Mouse (Mus musculus) lung, embryonic 15.5 days (tissue): ENCODE measurements at regions not wholly inside any gene's neighbourhood (a gene's known extent, or its start where the extent isn't known, plus 50 kb on each side); places are given as distances from the start of the nearest gene placed in this dataset.

Experiments
- ATAC-seq: fragments of 200-750 bp; cut with Nextera tagmentation; 2 replicates; pipeline ENCODE4 v1.8.0; 2017; ENCODE audit warnings: moderate number of reproducible peaks, borderline replicate concordance; ENCODE audit not compliant: low FRiP score, low TSS enrichment; ENCODE audit errors: extremely low read depth
- H3K27ac ChIP-seq: fragments of 300-500 bp; sonication (generic); 2 replicates; pipeline ENCODE4 v1.5.1; 2015; ENCODE audit warnings: moderate library complexity, mild to moderate bottlenecking, inconsistent platforms
- H3K27me3 ChIP-seq: fragments of 300-500 bp; sonication (generic); 2 replicates; pipeline ENCODE4 v1.6.1; 2015; ENCODE audit warnings: inconsistent platforms
- H3K36me3 ChIP-seq: fragments of 300-500 bp; sonication (generic); 2 replicates; pipeline ENCODE4 v1.6.1; 2015; ENCODE audit warnings: inconsistent platforms
- H3K4me1 ChIP-seq: fragments of 300-500 bp; sonication (generic); 2 replicates; pipeline ENCODE4 v1.6.1; 2015; ENCODE audit warnings: inconsistent platforms
- H3K4me2 ChIP-seq: fragments of 300-500 bp; sonication (generic); 2 replicates; pipeline ENCODE4 v1.6.1; 2015; ENCODE audit warnings: inconsistent platforms, mild to moderate bottlenecking, moderate library complexity
- H3K4me3 ChIP-seq: fragments of 300-500 bp; sonication (generic); 2 replicates; pipeline ENCODE4 v1.5.1; 2015; ENCODE audit warnings: mild to moderate bottlenecking, inconsistent platforms
- H3K9ac ChIP-seq: fragments of 300-500 bp; sonication (generic); 2 replicates; pipeline ENCODE4 v1.6.1; 2015; ENCODE audit warnings: inconsistent platforms
- H3K9me3 ChIP-seq: fragments of 300-500 bp; sonication (generic); 2 replicates; pipeline ENCODE4 v1.6.1; 2016; ENCODE audit warnings: inconsistent platforms
- WGBS: fragments of 180-500 bp; shearing (Covaris S2); methylation state at CpG from one replicate; pipeline ENCODE4 v1.1.7; 2015; 5-methylcytosine and 5-hydroxymethylcytosine counted together

GRCm38 (mm10) chr8:34596593-34596992 is 485.1 kb upstream of the Gm10131 start:
- peaks cover 4% of the 10 kb centered on the region for H3K4me1 ChIP-seq
- no peak for ATAC-seq
- no peak overlapping the region for H3K9ac ChIP-seq
- no peak overlapping the region for H3K4me2 ChIP-seq
- WGBS: 80% methylated on average over 5 of the region's 5 CpGs
- H3K27me3 ChIP-seq: no peaks in the 10 kb centered on the region
- no peak overlapping the region for H3K4me3 ChIP-seq
- H3K36me3 ChIP-seq: no peaks in the 10 kb centered on the region
- no peak overlapping the region for H3K27ac ChIP-seq
- H3K9me3 ChIP-seq: no peaks in the 10 kb centered on the region

- Histone ChIP-seq H3K9me3 (no peaks in the 10 kb centered on the region), H3K4me1 (no peaks in the 10 kb centered on the region), H3K4me3 (no peak overlapping the region), H3K9ac (no peak overlapping the region), H3K27ac (no peak overlapping the region), H3K36me3 (no peaks in the 10 kb centered on the region), H3K27me3 (no peaks in the 10 kb centered on the region), H3K4me2 (no peak overlapping the region)
- 84% methylated on average over 8 of the region's 8 CpGs for WGBS
- no peak for ATAC-seq
Observed at GRCm38 (mm10) chr8:34590976-34591749, 479.6 kb upstream of the Gm10131 start.

- Histone ChIP-seq H3K9me3 (no peaks in the 10 kb centered on the region), H3K9ac (no peak overlapping the region), H3K4me2 (no peak overlapping the region), H3K4me3 (no peak overlapping the region), H3K27me3 (no peaks in the 10 kb centered on the region), H3K27ac (no peak overlapping the region), H3K36me3 (no peaks in the 10 kb centered on the region), H3K4me1 (peaks cover 20% of the 10 kb centered on the region)
- ATAC-seq: no peak
- 14% methylated on average over 4 of the region's 4 CpGs for WGBS
Observed at GRCm38 (mm10) chr8:34578043-34578442, 466.5 kb upstream of the Gm10131 start.

GRCm38 (mm10) chr8:34574009-34574408 is 462.5 kb upstream of the Gm10131 start:
- Histone ChIP-seq H3K4me1 (peaks cover 29% of the 10 kb centered on the region), H3K27ac (peak overlapping the region; percentile 77), H3K4me2 (peak overlapping the region; percentile 7), H3K9ac (no peak overlapping the region), H3K36me3 (no peaks in the 10 kb centered on the region), H3K27me3 (no peaks in the 10 kb centered on the region), H3K4me3 (no peak overlapping the region), H3K9me3 (no peaks in the 10 kb centered on the region)
- ATAC-seq: peak; percentile 17
- WGBS: 32% methylated on average over 3 of the region's 3 CpGs

- Histone ChIP-seq H3K9ac (no peak overlapping the region), H3K27me3 (no peaks in the 10 kb centered on the region), H3K4me2 (peak overlapping the region; percentile 7), H3K4me1 (peaks cover 28% of the 10 kb centered on the region), H3K27ac (peak overlapping the region; percentile 77), H3K36me3 (no peaks in the 10 kb centered on the region), H3K4me3 (no peak overlapping the region), H3K9me3 (no peaks in the 10 kb centered on the region)
- 19% methylated on average over 9 of the region's 9 CpGs for WGBS
- peak; percentile 94 for ATAC-seq
Observed at GRCm38 (mm10) chr8:34573007-34573881, 461.7 kb upstream of the Gm10131 start.

GRCm38 (mm10) chr8:34571736-34572135 is 460.2 kb upstream of the Gm10131 start:
- H3K4me1 ChIP-seq: peaks cover 25% of the 10 kb centered on the region
- WGBS: 100% methylated on average over 1 of the region's 1 CpGs
- H3K27ac ChIP-seq: no peak overlapping the region
- no peak for ATAC-seq
- H3K4me2 ChIP-seq: no peak overlapping the region
- no peak overlapping the region for H3K9ac ChIP-seq
- H3K4me3 ChIP-seq: no peak overlapping the region
- H3K9me3 ChIP-seq: no peaks in the 10 kb centered on the region
- no peaks in the 10 kb centered on the region for H3K36me3 ChIP-seq
- H3K27me3 ChIP-seq: no peaks in the 10 kb centered on the region

GRCm38 (mm10) chr8:34562278-34562677 is 450.7 kb upstream of the Gm10131 start:
- Histone ChIP-seq H3K27me3 (no peaks in the 10 kb centered on the region), H3K9me3 (no peaks in the 10 kb centered on the region), H3K4me1 (no peaks in the 10 kb centered on the region), H3K36me3 (no peaks in the 10 kb centered on the region), H3K4me2 (no peak overlapping the region), H3K27ac (no peak overlapping the region), H3K9ac (no peak overlapping the region), H3K4me3 (no peak overlapping the region)
- ATAC-seq: no peak
- WGBS: 47% methylated on average over 8 of the region's 8 CpGs

- no peak overlapping the region for H3K27ac ChIP-seq
- no peaks in the 10 kb centered on the region for H3K9me3 ChIP-seq
Observed at GRCm38 (mm10) chr8:34549786-34550185, 438.2 kb upstream of the Gm10131 start.

GRCm38 (mm10) chr8:34546815-34547214 is 435.3 kb upstream of the Gm10131 start:
- WGBS: 28% methylated on average over 11 of the region's 11 CpGs
- H3K4me1 ChIP-seq: 0 out of 2 replicates have a peak, but pooled peaks cover 5% of the 10 kb centered on the region
- peak overlapping the region; percentile 33 for H3K4me2 ChIP-seq
- no peak overlapping the region for H3K4me3 ChIP-seq
- no peak overlapping the region for H3K9ac ChIP-seq
- H3K36me3 ChIP-seq: no peaks in the 10 kb centered on the region
- no peaks in the 10 kb centered on the region for H3K27me3 ChIP-seq
- no peak overlapping the region for H3K27ac ChIP-seq
- ATAC-seq: no peak
- H3K9me3 ChIP-seq: no peaks in the 10 kb centered on the region

More at GRCm38 (mm10) chr8:34549786-34550185, 438.2 kb upstream of the Gm10131 start:
- no peak overlapping the region for H3K4me2 ChIP-seq
- no peak overlapping the region for H3K4me3 ChIP-seq
- no peaks in the 10 kb centered on the region for H3K27me3 ChIP-seq
- ATAC-seq: no peak
- 51% methylated on average over 5 of the region's 5 CpGs for WGBS
- no peaks in the 10 kb centered on the region for H3K36me3 ChIP-seq
- no peak overlapping the region for H3K9ac ChIP-seq
- 0 out of 2 replicates have a peak, but pooled peaks cover 5% of the 10 kb centered on the region for H3K4me1 ChIP-seq

- Histone ChIP-seq H3K9me3 (no peaks in the 10 kb centered on the region), H3K4me3 (no peak overlapping the region), H3K36me3 (no peaks in the 10 kb centered on the region), H3K27ac (no peak overlapping the region), H3K4me2 (no peak overlapping the region), H3K27me3 (no peaks in the 10 kb centered on the region), H3K4me1 (0 out of 2 replicates have a peak, but pooled peaks cover 5% of the 10 kb centered on the region), H3K9ac (no peak overlapping the region)
- 70% methylated on average over 3 of the region's 3 CpGs for WGBS
- ATAC-seq: no peak
Observed at GRCm38 (mm10) chr8:34542361-34543038, 431.0 kb upstream of the Gm10131 start.

- Histone ChIP-seq H3K27me3 (no peaks in the 10 kb centered on the region), H3K4me2 (no peak overlapping the region), H3K4me1 (no peaks in the 10 kb centered on the region), H3K9ac (no peak overlapping the region), H3K36me3 (no peaks in the 10 kb centered on the region), H3K9me3 (no peaks in the 10 kb centered on the region), H3K27ac (no peak overlapping the region), H3K4me3 (no peak overlapping the region)
- peak; percentile 62 for ATAC-seq
- 39% methylated on average over 4 of the region's 4 CpGs for WGBS
Observed at GRCm38 (mm10) chr8:34539232-34539631, 427.7 kb upstream of the Gm10131 start.
